Comparison of ENCODE assay signal across 19 mouse cellular contexts in the genomic region with DNA sequence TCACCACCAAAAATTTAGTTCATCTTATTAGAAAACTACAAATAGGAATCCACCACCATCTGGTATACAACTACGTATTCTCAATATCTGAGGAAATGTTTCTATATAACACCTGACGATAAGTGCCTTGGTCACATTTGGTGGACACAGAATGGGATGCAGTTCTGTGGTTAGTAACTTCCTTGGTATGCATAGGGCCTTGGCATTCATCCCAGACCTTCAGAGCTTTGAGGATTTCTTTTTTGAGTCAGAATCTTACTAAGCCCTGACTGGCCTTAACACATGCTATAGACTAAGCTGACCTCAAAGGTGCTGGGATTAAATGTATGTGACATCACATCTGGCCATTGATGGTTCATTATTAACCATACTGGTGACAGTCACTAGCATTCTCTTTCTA.
"Had no signal": no experiment of that assay in that cellular context is flagged by ENCODE, and none has a peak within 500 bp of the region (broad histone marks: within the 10 kb centered on the region; RNA-seq: fewer than 3 reads in every experiment).

No protein-coding gene starts in this region.

- H3K9me3 ChIP-seq: limb, embryonic 15.5 days; lung, embryonic 15.5 days had no signal

- H3K4me1 ChIP-seq: limb, embryonic 15.5 days; lung, embryonic 15.5 days had no signal

- H3K9ac ChIP-seq: limb, embryonic 15.5 days; liver, embryonic 14.5 days; liver, postnatal 0 days; lung, embryonic 15.5 days had no signal

- H3K27ac ChIP-seq: kidney, postnatal 0 days; layer of hippocampus, adult 2 months; limb, embryonic 15.5 days; liver, embryonic 14.5 days; lung, embryonic 15.5 days; stomach, postnatal 0 days had no signal

- H3K4me3 ChIP-seq: layer of hippocampus, adult 2 months; limb, embryonic 15.5 days; lung, embryonic 15.5 days had no signal

- H3K36me3 ChIP-seq: limb, embryonic 15.5 days; lung, embryonic 15.5 days had no signal

- ATAC-seq: liver, postnatal 0 days had no signal

- H3K27me3 ChIP-seq: limb, embryonic 15.5 days; lung, embryonic 15.5 days had no signal

- DNase-seq: kidney, adult 9 months; kidney, postnatal 25 days; layer of hippocampus, adult 9-11 months; liver, postnatal 0 days; lung, postnatal 14 days; lung, postnatal 4 days; midbrain, embryonic 14.5 days; right cerebral cortex, postnatal 4 days; thymus, adult 2 months; thymus, postnatal 14 days; thymus, postnatal 4 days had no signal

- H3K4me2 ChIP-seq: limb, embryonic 15.5 days; liver, embryonic 11.5 days; lung, embryonic 15.5 days; midbrain, embryonic 11.5 days had no signal
